Comparison of ENCODE assay signal across 7 mouse cellular contexts in the genomic region with DNA sequence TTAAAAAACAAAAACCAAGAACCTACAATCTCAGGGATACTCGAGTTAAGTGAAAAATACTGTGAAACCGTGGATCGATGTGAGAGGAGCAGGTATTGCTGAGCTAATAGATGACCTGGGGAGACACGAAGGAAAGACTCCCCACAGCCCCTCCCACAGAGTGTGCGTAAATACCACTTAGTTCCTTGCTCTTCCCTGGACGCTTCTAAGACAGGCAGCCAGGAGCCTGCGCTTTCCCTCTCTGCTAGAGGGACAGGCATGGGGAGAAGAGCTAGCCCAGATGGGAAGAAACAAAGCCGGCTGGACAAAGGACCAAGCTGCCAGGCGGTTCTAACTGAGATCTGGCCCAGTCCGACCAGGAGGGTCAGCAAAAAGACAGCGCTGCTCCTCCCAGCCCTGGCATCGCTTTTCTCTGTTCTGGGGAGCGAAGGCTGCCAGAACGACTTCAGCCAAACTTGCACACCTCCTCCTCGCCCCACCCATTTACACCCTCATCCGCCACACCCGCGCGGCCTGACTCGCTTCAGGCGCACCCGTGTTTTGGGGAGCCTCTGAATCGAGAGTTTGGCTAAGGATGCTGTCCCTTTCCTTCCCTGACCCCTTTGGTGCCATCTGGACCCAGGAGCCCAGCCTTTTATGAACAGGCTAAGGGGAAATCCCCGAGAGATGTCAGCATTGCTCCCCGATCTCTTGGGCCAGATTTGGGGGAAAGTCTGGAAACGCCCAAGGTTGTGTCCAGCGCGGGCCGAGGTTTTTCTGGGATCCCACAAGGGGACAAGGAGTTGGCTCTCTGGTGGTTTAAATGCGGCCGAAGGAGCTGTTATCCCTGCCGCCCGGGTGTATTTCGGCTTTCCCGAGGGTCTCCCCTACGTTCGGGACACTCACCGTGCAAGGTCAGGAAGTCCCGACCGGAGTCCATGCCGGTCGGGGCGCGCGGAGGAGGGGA. TPM values are rescaled to one million over a fixed set of nuclear protein-coding genes. Genes with fewer than 3 reads are reported as not detected.
A peak's percentile ranks its signal among the peaks of the same experiment; 100 is the strongest.
DNase-seq lines count a peak whose midpoint lies in the region; ATAC-seq lines count a peak whose summit lies in the region.

No protein-coding gene starts in this region.

- H3K36me3 ChIP-seq in midbrain, embryonic 10.5 days = no peaks in the 10 kb centered on the region

- WGBS in midbrain, embryonic 10.5 days = 3% methylated on average over 45 of the region's 45 CpGs

- H3K4me1 ChIP-seq in midbrain, embryonic 10.5 days = peaks cover 66% of the 10 kb centered on the region

- ATAC-seq in monocyte, adult 5-6 weeks (replicated peaks; ENCODE audit: insufficient number of reproducible peaks, low FRiP score, low TSS enrichment, poor library complexity, severe bottlenecking) = no peak

- H3K4me3 ChIP-seq in midbrain, embryonic 10.5 days = peak overlapping the region; percentile 67

- peaks cover 82% of the 10 kb centered on the region for H3K27me3 ChIP-seq in midbrain, embryonic 10.5 days (ENCODE audit: low read depth, poor library complexity, severe bottlenecking)

- DNase-seq in thymus, postnatal 4 days = peak; percentile 53
- no peak for DNase-seq in thymus, postnatal 10 days (ENCODE audit: low spot score in 2 of 2)
- DNase-seq in cerebellum, postnatal 36 days = peak; percentile 38 to 39
- DNase-seq in heart, adult 8-10 months (ENCODE audit: low spot score) = peak; percentile 50
- peak; percentile 51 for DNase-seq in kidney, postnatal 10 days
- peak; percentile 44 for DNase-seq in midbrain, embryonic 10.5 days (ENCODE audit: low spot score)

- H3K9me3 ChIP-seq in midbrain, embryonic 10.5 days (replicated peaks) = no peaks in the 10 kb centered on the region

- peak overlapping the region; percentile 80 for H3K27ac ChIP-seq in midbrain, embryonic 10.5 days (replicated peaks)

RNA-seq across cellular contexts. Expression of a gene that starts 0.6 kb away (rescaled TPM):
- total RNA-seq in heart, adult 8-10 months (2022) = 10 to 100 TPM; 15.3 to 20.1 (median 17.5) TPM
- 21.8 and 29.2 TPM in 2 replicates for polyA plus RNA-seq in midbrain, embryonic 10.5 days (2016; fragmentation: Nextera tagmentation; extraction: Ambion mirVana)
- total RNA-seq in monocyte, adult 5-6 weeks (2017) = 0.10 TPM in 1 of 3 replicates, not detected in the others

RNA-seq across cellular contexts. Expression of a gene that starts 9.5 kb away (rescaled TPM):
- total RNA-seq in heart, adult 8-10 months (2022) = under 1 TPM in 2 of 4 experiments, not detected in 2; 0.09 to 0.14 TPM
- 0.58 and 0.82 TPM in 2 replicates for polyA plus RNA-seq in midbrain, embryonic 10.5 days (2016; fragmentation: Nextera tagmentation; extraction: Ambion mirVana)
- not detected in 3 replicates for total RNA-seq in monocyte, adult 5-6 weeks (2017)

RNA-seq across cellular contexts. Expression of a gene that starts 40.2 kb away (rescaled TPM):
- total RNA-seq in heart, adult 8-10 months (2022) = under 1 TPM in 3 of 4 experiments, not detected in 1; 0.26 to 0.73 (median 0.50) TPM
- polyA plus RNA-seq in midbrain, embryonic 10.5 days (2016; fragmentation: Nextera tagmentation; extraction: Ambion mirVana) = 10.5 and 11.3 TPM in 2 replicates
- total RNA-seq in monocyte, adult 5-6 weeks (2017) = 17.7 to 39.6 TPM (median 31.0 TPM) in 3 replicates

Comparison
In these comparisons a context has a peak if more than half of its experiments do, and no peak if none do; other contexts are left out.
1. DNase-seq: peak in thymus, postnatal 4 days (single experiment), cerebellum, postnatal 36 days (2 of 2), heart, adult 8-10 months (single experiment), kidney, postnatal 10 days (single experiment) and midbrain, embryonic 10.5 days (single experiment); none in thymus, postnatal 10 days (0 of 2).
2. RNA of a gene that starts 0.6 kb away (total RNA-seq): 15.3 to 20.1 TPM in heart, adult 8-10 months; 0.10 TPM in monocyte, adult 5-6 weeks; every median in the first group is over 10 times any median in the second.
3. RNA of a gene that starts 40.2 kb away (total RNA-seq): 17.7 to 39.6 TPM in monocyte, adult 5-6 weeks; 0.26 to 0.73 TPM in heart, adult 8-10 months; every median in the first group is over 10 times any median in the second.